Mouse (Mus musculus): ENCODE measurements around the gene Lgi1.

Gene Lgi1

DNA sequence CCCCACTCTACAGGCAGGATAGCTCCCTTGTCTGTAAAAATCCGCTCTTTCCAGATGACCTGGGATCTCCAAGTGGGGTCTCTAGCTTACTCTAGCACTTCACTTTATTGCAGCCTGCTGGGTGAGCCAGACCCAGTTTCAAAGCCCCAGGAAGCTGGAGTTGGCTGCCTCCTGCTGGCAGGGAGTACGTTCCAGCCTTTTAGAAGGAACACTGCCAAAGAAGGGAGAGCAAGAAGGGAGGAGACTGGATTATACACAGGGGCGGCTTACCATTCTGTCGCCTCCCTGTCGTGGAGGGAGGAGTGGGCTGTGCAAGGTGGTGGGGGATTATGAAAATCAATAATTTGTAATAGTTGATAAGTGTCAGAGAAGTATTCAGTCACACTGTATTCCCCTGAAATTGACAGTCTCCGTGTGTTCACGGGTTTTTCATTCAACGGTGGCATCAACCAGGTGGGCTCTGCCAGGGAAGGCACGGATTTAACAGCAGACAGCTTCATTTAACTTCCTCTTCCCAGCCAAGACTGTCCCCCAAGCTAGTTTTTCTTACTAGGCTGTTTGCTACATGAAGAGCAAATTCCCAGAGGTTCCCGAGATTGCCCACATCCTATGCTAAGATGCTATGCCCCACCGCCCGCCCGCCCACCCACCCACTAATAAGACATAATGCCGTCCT, 369 bp upstream of the Lgi1 start:
- no peak for DNase-seq (ENCODE audit: low read depth)

DNA sequence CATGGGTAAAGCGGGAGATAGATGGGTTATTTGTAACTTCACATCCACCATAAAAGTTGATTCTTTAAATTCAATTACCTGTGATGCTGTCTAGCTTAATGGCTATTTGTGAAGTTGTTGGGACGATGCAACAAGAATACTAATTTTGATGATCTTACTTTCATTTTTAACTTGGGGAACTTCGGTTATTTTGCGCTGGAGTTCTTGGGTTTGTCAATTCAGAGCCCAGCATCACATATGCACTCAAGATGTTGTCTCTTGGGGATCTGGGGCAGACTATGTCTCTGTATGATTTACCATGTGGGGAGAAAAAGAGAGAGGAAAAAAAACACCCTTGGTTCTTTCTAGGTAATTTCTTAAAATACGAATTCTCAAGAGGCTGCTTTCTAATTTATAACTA, 1.4 kb downstream of the Lgi1 start:
- DNase-seq (ENCODE audit: low read depth), result no peak

DNA sequence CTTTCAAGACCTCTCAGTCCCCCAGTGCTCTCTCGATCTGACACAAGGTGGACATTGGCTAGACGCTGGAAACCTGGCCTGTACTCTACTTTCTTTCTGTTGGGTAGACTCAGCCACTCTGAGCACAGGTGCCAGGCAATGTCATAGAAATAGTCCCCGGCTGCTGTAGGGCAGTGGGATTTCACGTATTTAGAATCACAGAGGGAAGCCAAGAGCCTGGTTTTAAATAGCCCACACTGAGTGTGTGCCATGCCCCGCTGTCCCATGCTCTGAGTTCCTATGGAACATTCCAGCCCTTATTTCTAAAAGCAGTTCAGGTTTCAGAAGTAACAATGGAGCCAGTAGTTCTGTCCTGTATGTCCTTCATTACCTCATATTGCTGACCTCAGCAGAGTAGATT, 3.1 kb downstream of the Lgi1 start:
- DNase-seq (ENCODE audit: low read depth), result no peak

DNA sequence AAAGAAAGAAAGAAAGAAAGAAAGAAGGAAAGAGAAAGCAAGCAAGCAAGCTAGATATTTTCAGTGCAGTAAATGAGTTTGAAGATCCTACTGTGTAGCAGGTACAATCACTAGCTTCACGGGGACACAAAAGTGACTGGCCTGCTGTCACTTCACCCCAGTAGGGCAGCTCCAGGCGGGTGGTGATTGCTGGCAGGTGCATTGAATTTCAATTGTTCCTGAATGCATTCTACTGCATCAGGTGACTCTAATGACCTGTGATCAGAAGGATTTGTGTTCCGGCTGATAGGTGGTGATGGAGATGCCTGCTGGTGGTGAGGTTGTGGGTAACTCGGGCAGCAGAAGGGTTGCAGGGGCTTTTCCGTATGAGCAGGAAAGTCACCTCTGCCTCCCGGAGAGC, 6.7 kb downstream of the Lgi1 start:
- DNase-seq (ENCODE audit: low read depth), result no peak

DNA sequence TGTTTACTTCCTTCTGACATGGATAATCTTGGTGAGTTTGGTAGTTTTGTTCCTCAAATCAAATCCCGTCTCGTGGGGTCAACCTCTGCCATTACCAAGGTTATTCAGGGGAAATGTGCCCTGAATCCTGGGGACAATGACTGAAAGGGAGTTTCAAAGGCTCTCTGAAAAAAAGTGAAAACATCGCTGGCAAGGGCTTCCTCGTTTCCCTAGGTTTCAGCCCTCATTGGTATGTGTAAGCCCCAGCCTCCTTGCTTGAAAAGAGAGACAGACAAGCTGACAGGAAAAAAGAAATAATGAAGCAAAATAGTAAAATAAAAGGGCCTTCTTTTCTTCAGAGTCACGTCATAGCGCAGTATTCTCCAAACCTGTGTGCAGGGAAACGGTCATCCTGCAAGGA, 9.5 kb downstream of the Lgi1 start:
- DNase-seq (ENCODE audit: low read depth), result no peak

DNA sequence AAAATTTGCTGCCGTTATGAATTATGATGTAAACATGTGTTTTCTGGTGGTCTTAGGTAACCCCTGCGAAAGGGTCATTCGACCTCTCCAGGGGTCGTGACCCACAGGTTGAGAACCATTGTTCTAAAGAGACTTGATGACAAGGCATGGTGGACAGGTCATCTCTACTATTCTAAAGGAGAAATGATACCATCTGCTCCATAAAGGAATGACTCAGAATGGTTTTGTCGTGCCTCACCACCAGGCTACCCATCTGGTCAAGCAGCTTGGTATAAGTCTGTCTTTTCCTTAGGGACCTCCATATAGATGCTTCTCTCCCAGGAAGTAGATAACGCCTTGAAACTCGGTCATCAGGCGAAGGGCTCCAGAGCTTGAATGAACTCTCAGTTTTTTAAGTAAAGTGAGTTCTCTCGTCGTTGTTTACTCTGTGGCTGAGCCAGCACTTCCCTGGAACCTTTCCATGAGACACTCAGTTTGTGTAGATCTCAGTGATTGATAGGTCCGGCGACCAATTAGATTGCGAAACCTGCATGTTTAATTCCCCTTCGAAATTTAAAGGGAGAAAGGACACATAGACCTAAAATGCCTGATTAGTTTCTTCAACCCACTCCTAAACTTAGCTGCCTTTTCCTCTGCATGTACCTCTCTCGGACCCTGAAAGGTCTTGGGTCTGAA, 10.5 kb downstream of the Lgi1 start:
- no peak for DNase-seq (ENCODE audit: low read depth)

DNA sequence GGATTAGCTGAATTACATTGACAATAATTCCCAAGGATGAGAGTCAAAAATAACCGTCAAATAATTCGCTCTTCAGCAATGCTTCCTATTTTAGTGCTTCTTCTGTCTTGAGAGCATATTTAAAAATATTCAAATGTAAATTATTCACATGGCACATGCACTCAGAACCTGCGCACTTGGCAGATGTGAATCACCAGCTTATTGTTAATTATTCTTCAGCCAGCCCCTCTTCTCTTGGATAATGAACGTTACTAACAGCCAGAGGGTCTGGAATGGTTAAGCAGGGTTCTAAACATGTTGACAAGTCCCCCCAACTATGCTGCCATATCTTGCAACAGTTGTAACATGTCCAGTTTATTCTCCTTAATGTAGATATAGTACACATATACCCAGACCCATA, 11.9 kb downstream of the Lgi1 start:
- no peak for DNase-seq (ENCODE audit: low read depth)

DNA sequence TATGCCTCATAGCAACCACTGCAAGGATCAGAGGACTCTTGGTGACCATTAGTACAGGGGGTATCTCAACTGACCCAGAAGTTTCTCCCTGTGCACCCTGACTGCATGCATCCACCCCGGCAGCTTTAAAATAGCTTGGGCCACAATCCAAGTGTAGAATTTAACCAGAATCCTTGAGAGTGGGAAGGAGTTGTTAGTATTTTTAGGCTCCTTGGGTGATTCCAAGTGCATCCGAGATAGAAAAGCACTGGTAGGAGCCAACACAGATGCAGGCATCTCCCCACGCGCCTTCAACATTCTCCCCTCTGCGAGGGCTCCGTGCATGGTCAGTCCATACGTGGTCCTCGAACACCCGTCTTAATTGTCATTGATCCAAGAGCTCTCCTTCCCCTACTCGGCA, 15.9 kb downstream of the Lgi1 start:
- DNase-seq (ENCODE audit: low read depth), result no peak

DNA sequence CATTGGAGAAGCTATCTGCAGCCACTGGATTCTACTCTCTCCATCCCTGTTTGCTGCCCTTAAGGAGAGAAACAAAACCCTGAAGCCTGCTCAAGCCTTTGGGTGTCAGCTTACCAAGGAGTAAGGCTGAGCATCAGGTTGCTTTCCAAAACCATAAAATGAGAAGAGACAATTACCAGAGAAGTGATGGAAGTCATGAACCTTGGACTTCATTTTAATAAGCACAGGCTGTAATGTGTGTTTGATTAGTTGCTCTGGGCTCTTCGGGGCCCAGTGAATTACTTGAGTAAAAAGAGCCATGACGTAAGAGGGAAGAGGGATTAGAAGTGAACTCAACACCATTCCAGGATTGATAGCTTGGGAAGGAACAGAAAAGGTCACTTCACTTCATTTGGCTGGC, 18.1 kb downstream of the Lgi1 start:
- no peak for DNase-seq (ENCODE audit: low read depth)

DNA sequence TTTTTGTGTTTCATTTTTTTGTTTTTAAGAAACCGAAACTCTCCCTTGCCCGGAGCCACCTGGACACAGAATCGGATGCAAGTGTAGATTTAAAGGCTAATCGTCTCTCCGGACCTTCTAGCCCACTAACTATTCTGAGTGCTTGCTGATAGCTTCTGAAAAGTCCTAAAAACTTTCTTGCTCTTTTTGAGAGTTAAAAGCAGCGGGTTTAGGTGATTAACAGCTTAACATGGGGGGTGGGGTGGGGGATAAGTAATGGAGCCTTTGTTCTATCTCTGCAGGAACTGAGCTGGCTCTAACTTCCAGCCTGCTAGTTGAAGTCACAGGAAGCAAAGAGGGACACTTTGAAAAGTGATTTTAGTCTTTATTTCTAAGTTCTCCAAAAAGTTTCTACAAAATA, 24.2 kb downstream of the Lgi1 start:
- no peak for DNase-seq (ENCODE audit: low read depth)

DNA sequence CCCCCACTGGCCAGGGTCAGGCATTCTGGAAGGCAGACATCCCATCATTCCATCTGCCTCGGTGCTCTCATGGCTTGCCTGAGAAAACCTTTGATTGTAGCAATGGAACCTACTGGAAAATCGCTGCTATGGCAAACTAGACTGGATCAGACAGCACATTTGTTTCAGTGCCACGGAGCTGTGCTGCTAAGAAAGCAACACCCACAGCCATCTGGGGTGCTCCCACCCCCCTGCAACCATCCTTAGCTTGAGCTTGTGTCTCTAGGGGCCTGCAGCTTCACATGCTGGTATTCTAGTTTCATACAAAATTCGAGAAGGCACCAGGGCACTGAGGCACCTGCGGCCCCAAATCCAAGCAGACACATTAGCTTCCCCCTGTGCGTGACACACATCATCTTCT, 27.1 kb downstream of the Lgi1 start:
- DNase-seq (ENCODE audit: low read depth), result no peak

DNA sequence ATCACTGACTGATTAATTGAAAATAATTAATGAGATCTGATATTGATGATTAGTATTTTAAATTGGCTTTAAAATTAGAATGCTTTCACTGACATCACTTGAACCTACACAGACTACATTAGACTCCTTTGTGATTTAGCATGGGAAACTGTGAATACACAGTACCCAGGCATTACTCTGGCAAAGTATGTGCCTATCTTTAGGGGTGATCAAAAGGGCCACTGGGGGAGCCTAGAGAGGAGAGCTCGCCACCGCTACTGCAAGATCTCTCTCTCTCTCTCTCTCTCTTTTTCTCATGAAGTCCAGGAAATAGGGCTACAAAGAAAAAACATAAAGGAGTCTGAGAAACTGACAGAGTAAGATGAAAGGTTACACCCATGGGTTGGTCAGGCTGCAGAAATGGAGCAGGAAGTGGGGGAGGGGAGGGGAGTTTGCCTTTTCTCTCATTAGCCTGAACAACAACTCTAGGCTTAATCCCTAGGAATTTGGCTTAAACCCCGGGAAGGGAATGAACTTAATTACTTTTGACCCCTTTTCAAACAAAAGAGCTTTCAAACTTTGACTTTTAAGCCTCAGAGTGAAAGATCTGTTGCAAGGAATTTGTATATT, 33.8 kb downstream of the Lgi1 start:
- DNase-seq (ENCODE audit: low read depth), result no peak

DNA sequence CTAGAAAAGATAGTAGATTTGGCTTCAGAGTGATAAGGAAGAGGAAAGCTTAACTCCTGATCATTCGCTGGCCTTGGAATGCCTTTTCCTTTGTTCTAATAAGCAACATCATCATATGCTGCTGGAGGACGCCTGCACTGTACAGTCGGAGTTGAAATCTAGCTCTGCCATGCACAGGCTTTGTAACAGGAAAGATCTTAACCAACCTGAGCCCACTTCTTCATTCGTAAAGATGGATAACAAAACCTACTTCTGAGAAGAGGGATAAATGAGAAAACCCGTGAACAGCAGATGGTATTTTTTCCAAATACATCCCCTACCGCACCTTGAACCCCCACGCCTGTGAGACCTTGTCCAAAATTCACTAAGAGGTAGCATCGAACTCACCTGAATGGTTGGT, 43.8 kb downstream of the Lgi1 start:
- no peak for DNase-seq (ENCODE audit: low read depth)

DNA sequence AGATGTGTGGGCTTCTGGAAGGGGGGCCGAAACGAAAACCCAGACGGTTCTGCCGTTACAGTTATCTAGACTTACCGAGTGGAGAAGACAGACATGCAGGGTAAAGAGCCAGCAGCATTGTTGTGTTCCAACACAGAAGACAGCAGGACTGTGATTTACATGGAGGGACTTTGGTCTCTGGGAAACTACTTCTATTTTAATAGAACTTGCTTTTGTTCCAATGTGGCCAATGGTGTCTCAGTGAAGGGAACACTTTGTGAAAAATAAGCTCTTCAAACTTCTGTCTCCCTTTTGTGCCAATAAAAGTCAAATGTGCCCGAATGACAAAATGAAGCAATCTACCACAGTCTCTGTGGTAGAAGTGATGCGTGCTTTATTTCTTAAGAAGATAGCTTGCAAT, 50.8 kb downstream of the Lgi1 start:
- DNase-seq (ENCODE audit: low read depth), result no peak

DNA sequence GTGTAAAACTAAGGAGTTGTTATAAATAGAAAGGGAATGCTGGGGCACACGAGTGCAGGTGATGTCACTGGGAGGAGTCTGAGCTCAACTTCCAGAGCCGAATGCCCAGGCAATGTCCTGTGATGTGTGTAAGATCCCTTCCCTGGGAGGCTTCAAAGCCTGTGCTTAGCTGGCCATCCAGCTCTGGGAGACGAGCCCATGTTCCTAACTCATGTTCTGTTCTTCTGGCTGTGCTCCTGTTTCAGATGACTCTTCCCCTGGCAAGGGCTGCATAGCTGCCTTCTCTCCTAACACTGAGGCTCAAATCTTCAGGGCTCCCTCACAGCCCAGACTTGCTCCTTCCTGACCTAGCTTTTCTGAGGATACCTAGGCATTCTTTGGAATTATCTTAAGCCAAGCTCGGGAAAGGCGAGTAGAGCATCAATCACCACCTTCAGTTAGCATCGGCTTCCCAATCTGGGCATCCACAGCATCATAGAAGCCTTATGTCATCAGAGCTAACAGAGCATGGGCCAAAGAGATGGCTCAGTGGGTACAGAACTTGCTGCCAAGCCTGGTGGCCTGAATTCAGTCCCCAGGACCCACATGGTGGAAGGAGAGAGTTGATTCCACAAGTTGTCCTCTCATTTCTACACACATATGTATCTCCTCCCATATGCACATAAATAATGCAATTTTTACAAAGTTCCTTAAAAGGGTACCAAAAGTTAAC, 52.4 kb downstream of the Lgi1 start:
- DNase-seq (ENCODE audit: low read depth), result no peak

DNA sequence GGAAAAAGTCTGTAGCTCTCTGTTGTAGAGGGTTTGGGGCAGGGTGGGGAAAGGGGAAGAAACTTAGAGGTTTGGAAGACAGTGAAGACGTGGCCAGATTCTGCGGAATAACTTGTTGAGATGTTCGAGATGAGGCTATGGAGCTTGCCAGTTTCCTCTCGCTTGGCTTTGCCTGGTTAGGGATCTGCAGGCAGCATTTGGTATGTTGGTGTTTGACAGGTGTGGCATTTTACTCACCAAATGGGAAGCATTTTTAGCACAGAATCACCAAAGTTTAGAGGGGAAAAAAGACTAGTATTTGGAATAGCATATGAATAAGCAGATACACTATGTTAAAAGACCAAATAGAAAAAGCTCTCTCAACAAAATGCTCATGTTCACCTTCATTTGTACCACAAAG, 54.0 kb downstream of the Lgi1 start:
- DNase-seq (ENCODE audit: low read depth), result no peak

DNA sequence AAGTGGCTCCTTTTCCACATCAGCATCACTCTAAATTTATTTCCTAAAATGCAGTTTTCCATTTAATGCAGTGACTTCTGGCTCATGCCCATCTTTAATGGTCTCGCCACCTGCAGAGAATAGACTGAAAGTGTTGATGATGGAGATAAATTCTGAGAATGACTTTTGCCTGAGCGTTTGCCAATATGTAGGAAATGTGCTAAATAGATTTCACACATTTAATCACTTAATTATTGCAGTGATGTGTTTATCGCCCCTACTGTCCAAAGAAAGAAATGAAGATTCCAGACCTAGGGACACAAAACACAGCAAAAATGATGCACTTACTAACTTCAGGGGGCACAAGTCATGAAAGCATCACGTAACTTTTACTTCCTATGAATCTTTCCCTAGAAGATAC, 54.8 kb downstream of the Lgi1 start:
- no peak for DNase-seq (ENCODE audit: low read depth)

DNA sequence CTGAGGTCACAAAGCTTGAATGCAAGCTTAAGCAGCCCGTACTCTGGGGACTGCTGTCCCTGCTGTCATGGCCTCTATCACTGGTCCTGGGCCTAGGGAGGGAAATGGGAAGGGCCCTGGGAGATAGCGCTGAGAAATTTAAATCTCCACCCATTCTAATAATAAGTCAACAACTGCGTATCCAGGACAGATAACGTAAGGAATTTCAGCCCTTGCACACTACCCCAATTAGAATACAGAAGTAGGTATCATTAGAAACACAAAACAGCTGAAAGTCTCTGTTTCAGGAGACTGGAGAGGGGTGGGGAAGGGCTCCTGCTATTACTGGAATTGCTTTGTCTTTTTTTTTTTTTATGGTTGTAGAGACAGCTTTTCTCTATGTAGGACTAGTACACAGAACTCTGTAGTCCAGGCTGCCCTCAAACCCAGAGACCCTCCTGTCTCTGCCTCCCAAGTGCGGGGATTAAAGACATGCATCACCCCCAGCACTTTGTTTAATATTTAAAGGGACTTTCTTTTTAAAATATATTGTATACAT, 56.4 kb downstream of the Lgi1 start:
- no peak for DNase-seq (ENCODE audit: low read depth)

DNA sequence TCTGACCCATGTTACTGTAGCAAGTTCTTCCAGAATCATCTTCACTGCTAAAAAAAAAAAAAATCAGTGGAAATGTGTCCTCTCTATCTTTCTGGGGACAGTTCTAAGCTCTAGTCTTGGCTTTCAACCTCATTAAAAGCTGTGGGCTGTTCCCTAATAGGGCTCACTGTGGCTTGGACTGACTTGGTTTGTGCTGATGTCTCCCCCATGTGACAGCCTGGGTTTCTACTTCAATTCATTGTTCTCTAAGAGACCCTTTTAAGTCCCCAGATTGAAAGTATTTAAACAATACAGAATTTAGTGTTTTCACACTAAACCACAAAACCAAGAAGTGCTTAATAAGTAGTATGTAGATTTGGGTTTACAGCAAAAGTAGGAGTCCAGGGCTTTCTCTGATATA, 59.4 kb downstream of the Lgi1 start:
- no peak for DNase-seq (ENCODE audit: low read depth)

DNA sequence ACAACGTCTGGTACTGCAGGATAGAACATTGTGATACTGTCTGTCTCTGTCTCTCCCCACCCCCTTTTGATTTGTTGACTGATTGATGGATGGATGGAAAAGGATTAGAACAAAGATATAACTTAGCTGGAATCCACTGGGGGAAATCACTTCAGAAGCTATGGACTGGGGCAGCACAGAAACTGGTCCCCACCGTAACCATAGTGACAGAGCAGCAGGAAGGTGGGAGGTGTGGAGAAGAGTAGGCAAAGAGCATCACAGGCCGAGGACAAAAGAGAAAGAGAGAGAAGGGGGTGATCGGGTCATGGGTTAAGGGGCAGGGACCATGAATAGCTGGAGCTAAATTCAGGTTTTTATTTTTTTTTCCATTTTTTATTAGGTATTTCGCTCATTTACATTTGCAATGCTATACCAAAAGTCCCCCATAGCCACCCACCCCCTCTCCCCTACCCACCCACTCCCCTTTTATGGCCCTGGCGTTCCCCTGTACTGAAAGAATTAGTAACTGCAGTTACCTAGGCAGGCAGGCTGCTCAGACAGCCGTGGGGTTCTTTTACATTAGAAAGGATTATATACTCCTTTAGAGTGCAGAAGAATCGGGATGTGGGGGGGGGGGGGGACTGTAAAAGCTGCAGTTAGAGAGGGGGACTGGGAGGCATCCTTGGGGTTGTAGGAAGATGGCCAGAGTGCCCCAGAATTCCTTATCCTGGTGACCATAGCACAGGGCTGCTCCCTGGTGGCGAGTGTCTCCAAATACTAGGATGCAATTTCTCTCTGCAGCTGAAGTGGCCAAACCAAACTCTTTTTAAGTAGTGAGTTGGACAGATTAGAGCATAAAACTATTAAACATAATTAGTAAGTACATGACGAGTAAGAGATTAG, 60.1 kb downstream of the Lgi1 start:
- no peak for DNase-seq (ENCODE audit: low read depth)

DNA sequence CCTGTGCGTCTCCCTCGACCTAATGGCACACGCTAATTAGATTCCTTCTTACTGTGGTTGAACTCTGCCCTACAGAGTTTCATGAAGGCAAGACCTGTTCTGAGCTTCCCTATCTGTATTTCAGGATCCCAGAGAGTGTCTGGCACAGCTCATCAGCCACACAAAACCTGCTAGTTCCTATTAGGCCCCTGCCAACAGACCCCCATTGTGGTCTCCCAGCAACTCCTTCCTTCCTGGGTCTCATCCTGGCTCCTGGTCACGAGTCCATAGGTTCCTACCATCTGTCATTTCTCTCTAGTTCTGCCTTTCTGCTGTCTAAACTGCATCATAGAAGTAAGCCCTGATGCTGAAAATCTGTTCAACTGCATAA, 60.7 kb downstream of the Lgi1 start:
- DNase-seq (ENCODE audit: low read depth), result no peak

DNA sequence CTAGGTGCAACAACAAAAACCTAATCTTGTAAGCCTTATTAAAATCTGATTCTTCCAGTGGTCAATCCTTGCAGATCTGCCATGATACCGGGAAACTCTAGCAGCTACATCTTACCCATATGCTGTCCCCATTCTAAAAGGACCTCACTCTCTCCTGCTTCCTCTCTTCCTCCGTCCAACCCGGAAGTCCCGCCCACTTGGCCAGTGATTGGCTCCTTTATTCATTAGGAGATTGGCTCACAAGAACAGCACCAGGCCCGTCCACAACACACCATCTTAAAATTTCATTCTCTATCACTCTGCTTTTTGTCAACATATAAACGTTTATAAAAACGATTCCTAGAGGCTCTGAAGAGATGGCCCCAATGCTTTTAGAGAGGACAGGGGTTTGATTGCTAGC, 61.5 kb downstream of the Lgi1 start:
- DNase-seq (ENCODE audit: low read depth), result no peak
